Mouse (Mus musculus) kidney, adult 2 months (tissue): ENCODE measurements around the gene Pter.

Experiments used
- CTCF ChIP-seq: fragments of 200-500 bp; conservative IDR thresholded peaks from 2 replicates; pipeline ENCODE4 v1.5.1; 2011; ENCODE audit warnings: low read depth, mild to moderate bottlenecking, control low read depth, low read length, moderate library complexity, mixed read lengths; ENCODE audit not compliant: insufficient read depth, insufficient read length
- POLR2A ChIP-seq: fragments of 200-500 bp; IDR thresholded peaks from one replicate; pipeline ENCODE4 v1.6.1; 2011; ENCODE audit warnings: low read depth, low read length, control low read depth

DNA sequence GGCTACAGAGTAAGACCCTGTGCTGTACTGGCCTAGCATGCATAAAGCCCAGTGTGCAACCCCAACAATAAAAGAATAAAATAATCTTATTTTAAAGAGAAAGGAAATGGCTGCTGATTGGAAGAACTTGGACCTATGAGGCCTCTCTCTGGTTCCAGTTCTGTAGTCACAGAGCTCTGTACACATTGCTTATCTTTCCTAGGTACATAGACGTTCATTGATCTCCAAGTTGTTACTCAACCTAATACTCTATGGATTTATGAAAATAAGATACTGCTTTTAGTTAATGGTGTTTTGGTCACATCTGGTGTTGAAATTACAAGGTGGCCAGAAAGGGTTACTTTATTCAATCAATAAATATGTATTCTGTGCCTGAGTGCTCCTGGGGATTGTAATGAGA, 1.8 kb downstream of the Pter start:
- TF ChIP-seq CTCF (no peak), POLR2A (no peak)
